Mouse (Mus musculus): ENCODE measurements around the gene Igsf3.

DNA sequence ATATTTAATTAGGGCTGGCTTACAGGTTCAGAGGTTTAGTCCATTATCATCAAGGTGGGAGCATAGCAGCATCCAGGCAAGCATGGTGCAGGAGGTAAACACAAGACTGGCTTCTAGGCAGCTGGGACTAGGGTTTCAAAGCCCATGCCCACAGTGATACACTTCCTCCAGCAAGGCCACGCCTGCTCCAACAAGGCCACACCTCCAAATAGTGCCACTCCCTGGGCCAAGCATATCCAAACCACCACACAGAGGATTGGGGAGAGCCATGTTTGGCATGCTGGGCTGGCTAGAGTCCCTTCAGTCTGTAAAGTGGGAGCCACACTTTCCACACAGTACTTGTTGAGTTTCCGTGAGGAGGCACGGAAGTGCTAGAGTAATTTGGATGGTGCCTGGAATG lies 34.7 kb downstream of the Igsf3 start:
- TF ChIP-seq CTCF (IDR thresholded peaks at IDR 0.05), result no peak
- TF ChIP-seq POLR2A (IDR thresholded peaks at IDR 0.05; ENCODE audit: insufficient read depth, low read depth, low read length), result no peak

Data from heart, adult 2 months (tissue).